Mouse (Mus musculus): ENCODE measurements at regions not wholly inside any gene's neighbourhood (a gene's known extent, or its start where the extent isn't known, plus 50 kb on each side); places are given as distances from the start of the nearest gene placed in this dataset.
"Not testable (repeated sequence)": the region's sequence is repeated elsewhere in the genome, so short reads cannot be mapped to it uniquely, and the experiment has no call there.

DNA sequence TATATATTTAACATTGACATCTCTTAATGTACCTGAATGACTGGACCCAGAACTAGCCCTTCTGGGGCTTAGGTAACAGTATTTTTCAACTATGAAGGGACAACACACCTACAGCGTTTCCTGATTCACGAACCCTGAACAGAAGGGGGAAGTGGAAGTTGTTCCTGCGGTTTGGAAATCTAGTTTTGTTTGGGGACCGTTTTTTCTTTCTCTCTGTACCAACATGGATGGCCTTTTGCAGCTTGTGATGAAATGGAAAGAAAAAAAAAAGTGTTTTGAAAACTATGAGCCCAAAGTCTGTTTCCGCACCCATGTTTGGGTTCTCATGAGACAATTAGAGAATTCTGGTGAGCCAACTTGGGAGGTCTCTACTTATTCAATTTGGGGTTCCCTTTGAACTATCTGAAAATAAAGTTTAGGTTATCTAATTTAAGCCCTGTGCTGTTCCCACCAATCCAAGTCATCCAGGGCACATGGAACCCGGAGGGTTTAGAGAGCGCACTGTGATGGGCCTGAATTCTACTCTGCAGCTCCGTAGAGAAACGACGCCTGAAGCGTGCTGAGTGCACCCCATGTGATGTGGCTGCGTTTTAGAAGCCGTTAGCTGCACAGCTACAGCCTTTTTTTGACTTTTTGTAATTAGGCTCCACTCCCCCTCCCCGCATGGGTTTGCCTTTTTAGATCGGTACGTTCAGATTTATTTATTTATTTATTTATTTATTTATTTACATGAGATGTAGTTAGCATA is 137.0 kb upstream of the Rapgef5 start:
- no peak for DNase-seq (ENCODE audit: low spot score)

DNA sequence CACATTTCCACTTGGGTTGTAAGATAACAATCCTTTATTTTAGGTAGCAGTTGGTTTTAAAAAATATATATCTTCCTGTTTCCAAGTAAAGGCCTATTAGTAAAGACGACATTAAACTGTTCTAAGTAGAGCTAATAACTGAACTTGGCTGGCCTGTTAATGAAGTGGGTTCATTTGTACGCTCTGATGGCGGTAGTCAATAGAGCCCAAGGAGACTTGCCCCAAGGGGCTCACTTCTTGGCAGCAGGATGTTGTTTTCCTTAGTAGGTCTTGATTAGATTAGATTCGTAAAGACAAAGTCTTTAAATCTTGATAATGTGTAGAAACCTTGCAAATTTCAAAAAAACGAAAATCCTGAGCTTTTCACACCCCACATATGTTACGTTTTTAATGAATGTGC is 135.4 kb upstream of the Rapgef5 start:
- no peak for DNase-seq (ENCODE audit: low spot score)

DNA sequence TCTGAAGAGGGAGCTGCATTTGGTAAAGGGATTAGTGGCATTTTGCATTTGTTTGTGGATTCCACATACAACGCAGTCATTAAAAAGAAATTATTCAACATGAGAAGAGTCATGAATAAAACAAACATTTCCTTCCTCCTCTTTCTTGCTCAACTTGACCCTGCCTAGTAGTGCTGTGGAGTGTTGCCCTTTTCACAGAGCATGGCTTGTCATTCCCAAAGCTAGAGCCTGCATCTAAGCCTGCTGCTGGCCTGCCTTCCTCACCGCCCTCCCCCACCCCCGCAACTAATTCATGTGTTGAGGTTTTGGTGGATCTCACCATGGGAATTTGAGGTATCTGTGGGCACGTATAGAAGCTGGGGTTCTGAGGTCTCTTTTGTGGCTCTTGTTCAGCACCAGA is 133.6 kb upstream of the Rapgef5 start:
- not testable (repeated sequence) for DNase-seq (ENCODE audit: low spot score)

DNA sequence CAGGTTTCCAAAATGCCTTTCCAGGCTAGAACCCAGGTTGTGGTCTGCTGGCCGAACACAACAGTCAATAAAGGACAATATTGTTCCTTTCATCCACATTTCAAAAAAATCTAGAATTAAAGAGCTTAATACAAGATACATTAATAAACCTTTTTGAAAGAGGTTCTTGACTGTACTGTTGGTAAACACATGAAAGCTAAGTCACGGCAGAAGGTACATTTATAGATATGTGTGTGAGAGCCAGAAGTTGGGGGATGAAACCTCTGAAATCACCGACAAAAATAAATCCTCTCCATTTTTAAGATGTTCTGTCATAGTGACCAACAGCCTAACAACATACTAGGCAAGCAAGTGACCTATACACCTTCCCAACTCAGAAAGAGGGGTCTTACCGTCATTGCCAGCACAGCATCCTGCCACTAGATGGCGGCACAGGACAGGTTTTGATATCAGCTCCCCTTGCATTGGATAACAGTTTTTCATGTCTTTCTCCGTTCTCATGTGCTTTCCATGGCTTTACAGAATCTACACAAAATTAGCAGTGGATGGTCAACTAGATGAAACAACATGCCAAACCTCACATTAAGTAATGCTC is 131.1 kb upstream of the Rapgef5 start:
- peak; percentile 53 for DNase-seq (ENCODE audit: low spot score)

DNA sequence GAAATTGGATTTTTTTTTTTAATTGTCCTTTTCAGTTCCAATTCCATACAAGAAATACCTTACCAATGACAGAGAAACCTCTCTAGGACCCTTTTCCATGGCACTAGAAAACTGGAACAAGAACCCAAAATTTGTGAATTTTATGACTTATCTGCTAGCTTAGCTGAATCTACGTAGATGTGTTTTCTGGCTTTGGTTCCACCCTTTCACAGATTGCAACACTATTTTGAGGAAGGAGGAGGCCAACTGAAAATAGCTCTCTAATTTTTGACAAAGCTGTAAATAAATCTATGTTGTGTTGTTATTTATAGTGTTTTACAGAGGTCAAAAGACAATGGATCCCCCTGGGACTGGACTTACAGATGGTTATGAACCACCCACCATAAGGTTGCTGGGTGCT is 130.6 kb upstream of the Rapgef5 start:
- DNase-seq (ENCODE audit: low spot score) = no peak

DNA sequence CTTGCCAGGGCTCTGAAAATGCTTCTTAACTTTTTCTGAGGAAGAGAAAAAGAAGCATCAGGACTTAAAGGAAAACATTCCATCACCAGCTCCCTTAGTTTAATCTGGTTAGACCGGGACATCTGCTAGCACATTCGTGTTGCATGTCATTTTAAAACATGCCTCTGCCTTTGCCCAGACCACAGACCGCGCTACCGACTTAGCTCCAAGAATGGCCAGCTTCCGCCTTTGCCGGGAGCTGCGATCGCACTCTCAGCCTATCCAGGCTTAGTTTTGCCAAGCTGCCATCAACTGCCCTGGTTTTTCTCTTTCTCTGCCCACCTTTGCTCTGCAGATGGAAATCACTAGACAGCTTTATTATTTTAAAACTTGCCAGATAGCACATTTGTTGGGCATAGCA is 129.3 kb upstream of the Rapgef5 start:
- DNase-seq (ENCODE audit: low spot score) = no peak

DNA sequence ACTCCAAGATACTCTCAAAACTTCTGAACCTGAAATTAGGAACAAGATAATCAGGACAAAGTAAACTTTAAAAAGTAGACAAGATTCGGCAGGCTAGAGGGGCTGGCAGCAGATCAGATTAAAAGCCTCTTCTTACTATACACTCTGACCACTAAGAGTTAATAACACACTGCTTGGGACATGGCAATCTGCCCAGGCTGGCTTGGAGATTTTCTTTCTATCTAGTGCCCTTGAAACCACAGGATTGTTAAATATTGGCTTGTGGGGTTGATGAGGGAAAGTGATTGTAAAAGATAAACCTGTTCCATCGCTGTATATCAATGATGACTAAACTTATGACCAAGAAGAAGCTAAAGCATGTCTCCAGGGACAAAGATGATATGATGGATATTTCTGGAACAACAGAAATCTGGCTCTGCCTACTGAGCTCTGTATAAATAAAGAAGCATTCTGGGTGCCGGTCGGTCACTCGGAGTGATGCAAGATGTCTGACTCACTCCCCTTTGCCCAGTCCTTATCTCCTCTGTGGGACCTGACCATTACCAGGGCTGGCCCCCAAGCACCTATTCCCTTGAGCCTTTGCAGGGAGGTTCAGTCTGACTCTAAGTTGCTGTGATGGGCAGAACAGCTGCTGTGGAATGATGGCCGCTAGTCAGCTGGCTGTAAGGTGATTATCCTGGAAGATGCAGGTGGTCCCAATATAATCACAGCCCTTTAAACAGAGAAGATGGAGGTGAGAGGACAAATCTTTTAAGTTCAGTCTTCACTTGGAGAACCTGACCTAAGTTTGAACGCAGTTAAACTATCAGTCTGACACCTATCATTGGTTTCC is 126.5 kb upstream of the Rapgef5 start:
- DNase-seq (ENCODE audit: low spot score) = no peak

DNA sequence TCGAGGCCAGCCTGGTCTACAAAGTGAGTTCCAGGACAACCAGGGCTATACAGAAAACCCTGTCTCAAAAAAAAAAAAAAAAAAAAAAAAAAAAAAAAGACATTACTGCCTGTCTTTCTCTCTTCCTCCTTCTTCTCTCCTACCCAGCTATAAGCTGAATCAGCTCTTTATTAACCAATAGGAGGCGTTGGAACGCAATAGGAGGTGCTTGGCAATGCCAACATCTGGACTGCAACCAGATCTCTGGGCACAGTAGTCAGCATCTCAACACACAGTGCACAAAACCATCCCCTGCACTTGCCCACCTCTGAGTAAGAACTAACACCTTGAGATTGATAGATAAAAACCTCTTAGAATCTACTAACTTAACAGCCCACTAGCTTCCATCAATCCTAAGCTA is 118.8 kb upstream of the Rapgef5 start:
- DNase-seq (ENCODE audit: low spot score) = no peak

DNA sequence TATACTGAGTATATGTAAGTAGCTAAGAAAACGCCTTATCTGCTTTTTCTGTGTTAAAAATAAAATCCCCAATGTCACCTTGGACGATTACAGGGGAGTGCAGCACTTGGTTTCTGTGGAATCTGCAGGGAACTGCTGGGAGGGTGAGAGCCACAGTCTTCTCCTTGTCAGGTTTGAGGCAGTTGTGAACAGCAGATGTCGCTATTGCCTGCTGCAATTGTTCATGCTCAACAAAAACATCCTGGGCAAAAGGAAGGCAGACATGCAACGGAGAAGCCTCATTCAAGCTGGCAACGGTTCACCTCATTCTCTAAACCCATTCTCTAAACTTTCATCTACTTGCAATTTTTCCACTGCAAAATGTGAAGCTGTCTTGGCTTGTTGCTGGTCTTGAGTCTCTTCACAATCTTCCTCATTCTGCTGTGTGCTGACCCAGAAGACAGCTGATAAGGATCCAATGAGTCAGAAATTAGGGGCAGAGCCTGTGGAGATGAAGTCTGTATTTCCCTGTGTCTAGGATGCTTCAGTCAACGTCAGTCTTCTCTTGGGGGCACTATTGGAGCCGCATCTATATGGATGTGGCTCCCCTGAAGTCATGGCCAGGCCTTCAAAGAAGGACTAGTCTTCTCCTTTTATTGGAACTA is 112.6 kb upstream of the Rapgef5 start:
- peak; percentile 24 for DNase-seq (ENCODE audit: low spot score)

DNA sequence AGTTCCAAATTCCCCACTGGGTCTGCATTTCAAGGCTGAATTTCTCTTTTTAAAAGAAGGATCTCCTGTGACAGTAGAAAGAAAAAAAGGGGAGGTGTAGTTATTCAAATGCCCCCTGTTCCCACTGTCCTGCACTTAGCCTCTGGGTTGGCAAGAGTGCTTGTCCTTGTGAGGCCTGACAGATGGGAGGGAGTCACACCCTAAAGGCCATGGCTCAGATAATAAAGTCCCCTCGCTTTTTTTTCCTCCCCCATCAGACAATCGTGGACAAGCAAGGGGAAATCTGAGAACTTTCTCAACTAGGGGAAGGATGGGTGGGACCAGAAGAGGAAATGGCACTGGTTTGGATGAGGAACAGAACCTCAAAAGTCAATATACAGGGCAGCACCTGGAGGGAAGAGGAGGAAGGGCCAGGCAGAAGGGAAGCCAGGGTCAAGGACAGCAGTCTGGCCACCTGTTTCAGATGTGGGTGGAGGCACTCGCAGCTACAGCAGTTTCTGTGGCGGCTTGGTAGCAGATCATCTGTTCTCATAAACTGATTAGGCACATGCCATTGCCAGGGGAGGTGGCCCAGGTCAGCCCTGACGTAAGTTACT is 112.0 kb upstream of the Rapgef5 start:
- no peak for DNase-seq (ENCODE audit: low spot score)

DNA sequence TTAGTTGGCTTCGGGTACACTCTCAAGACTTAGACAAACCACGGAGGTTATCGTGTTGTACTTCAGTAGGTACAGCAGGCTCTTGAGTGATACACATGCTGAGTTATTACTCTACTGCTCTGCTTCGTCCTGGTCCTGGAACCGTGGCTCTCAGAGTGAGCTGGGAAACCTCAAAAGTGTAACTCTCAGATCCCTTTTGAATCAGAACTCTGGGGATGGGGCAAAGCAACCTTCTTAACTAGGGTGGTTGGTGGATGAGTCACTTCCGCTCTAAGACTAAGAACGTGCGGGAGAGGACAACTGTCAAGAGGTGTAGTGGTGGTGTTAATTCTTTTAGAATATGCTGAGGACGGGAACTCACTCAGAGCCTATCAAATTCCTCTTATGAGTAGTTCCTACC is 109.4 kb upstream of the Rapgef5 start:
- DNase-seq (ENCODE audit: low spot score) = no peak

DNA sequence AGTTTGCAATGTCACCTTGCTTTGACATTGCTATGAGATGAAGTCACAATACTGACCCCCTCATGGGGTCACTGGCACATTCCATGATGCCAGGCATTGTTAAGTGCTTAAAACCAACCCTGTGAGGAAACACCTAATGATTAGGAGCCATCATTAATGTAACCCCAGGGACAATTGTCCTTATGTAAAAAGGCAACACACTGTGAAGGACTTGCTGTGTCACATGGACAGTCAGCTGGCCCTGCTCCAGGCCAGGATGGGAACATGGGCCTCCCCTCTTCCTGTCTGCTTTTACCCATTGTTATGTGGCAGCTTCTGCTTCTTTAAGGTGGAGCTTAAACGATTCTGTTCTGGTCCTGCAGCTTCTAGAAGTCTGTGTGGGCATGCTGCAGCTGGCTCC is 105.7 kb upstream of the Rapgef5 start:
- no peak for DNase-seq (ENCODE audit: low spot score)

DNA sequence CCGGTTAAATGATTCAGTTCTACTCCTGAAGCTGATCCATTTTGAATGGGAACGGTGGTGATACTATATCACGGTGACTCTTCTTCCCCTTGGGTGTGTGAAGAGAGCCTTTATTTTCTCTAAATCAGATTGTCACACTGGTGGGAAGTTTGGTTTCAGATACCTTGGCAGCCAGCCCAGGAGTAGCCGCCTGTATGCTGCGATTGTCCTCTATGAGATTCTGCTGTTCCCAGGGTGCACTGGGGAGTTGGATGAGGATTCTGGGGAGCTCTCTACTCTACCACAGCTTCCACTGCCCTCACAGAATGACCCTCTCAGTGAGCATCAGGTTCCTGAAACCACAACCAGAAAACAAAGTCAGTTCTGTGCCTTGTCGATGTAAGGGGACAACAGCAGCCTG is 104.0 kb upstream of the Rapgef5 start:
- no peak for DNase-seq (ENCODE audit: low spot score)

DNA sequence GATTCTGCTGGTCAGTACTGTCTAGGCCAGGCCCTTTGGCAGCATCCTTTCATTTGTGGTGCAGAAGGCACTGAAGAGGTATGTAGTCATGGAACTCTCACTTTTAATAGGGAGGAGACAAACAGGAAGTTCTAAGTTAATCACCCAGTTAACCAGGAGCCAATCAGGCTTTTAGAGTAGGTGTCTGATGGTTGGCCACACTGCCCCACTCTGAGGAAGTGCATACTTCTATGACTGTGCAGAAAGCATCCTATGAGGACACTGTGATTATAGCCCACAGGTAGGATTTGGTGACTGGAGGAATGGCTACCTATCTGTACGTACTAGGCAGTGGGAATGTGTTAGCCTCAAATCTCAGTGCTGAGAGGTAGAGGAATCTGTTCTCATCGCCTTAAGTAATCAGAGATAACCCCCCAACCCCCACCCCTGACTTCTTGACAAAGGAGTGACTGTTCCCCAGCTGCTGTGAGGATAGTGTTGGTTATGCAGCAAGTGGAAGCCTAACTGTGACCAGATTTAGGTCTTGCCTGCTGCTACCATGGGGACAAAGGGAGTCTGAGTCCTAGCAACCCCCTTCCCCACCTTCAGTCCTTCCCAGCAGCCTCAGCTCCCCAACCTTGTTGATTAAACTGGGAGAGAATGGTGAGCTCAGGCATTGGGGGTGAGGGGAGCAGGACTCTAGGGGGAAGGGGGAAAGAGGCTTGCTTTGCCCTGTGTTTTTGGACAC is 103.3 kb upstream of the Rapgef5 start:
- DNase-seq (ENCODE audit: low spot score) = no peak

DNA sequence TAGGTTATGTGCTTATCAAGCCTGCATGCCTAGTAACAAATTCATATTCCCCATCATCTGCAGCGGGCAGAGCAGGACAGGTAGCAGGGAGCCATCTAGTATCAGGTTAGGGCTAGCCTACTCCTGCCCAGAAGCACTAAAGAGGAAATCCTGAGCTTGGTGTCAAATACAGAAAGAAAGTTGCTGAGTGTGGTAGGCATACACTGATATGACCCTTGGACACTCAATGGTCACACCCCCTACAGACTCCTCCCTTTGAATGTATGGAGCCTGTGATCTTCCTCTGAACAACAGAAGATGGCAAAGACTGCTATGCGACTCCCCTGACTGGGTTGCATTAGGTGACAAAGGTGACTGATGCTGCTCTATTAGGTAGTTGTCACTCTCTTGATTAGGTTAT is 102.3 kb upstream of the Rapgef5 start:
- no peak for DNase-seq (ENCODE audit: low spot score)

DNA sequence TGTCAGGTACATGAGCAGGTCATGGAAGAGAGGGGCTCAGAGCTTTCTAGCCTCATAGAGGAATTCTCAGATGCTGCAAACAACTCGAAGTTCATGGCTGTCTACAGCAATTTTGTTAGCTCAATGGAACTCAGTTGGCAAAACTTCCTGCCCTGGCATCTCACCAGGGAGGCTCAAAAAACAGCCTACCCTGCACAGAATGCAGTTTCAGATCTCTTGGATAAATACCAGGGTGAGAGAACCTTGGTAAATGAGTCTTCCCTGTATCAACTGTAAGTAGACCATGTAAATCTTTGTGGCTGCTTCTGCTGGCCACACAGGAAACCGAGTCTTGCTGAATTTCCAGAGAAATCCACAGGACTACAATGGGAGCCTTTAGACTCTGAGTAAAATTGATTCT is 101.1 kb upstream of the Rapgef5 start:
- no peak for DNase-seq (ENCODE audit: low spot score)

DNA sequence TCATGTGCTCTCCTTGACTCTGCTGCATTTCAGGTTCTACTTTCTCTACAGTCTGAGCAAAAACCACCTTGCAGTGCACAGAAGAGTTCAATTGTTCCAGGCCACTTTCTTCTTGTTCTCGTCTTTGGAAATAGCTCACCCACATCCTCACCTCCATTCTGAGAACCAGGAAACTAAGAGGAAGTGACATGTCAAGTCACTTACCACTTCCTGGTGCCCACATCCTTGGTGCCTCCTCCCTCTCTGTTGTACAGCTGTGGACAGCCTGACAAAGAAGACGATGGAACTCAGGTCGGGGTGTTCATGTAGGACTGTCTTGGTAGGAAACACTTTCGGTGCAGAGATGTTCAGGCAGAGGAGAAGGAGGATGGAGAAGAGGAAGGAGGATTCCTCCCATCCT is 98.3 kb upstream of the Rapgef5 start:
- DNase-seq (ENCODE audit: low spot score) = no peak

DNA sequence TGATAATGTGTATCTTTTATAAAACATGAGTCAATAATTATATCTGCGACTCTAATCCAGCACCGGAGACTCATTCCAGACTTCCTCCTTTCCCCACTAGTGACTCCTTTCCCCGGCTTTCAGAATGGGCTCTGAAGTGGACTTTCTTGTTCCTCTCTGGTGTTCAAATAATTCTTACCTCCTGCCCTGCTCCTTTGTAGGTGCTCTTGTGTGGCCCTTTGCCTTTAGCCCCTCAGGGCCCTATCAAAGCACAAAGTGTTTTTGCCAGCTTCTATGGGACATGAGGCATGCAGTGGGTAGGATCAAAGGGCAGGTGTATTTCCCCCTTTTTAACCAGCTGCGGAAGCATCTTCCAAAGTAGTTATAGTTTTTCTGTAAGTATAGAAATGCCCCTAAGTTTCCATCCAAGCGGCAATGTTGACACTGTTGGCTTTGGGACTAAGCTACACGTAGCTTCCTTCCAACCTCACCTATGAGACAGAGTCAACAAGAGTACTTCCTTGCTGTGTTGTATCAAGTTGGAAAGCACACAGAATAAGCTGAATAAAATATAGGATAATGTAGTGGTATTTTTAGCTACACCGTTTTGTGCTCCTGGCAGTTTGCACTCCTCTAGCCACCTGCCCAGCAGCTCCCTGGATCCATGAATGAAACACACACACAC is 93.8 kb upstream of the Rapgef5 start:
- no peak for DNase-seq (ENCODE audit: low spot score)

DNA sequence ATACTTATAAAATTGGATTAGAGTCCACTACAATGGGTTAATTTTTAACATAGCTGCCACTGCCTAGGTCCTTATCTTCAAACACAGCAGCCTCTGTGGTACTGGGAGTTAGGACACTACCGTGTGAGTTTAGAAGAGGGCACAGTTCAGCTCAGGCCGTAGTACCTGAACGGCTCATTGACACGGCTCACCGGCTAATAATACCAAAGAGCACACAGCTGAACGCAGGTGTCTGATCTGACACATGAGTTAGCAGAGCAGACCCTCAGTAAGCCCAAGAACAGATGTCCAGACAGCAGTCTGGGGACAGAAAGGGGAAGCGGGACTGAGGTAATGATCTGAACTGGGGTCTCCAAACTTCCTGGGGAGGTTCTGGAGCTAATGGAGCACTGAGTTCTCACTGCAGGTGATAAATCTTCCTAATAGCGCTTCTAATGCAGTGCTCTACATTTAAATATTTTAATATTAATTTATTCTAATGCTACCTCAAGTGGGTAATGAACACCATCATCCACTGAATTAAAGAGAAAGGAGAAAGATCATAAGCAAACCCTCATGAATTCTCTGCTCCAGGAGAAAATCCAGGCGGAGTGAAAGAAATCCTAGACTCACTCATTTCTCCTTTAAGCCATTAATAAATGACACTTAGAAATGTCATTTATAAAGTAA is 90.8 kb upstream of the Rapgef5 start:
- no peak for DNase-seq (ENCODE audit: low spot score)

DNA sequence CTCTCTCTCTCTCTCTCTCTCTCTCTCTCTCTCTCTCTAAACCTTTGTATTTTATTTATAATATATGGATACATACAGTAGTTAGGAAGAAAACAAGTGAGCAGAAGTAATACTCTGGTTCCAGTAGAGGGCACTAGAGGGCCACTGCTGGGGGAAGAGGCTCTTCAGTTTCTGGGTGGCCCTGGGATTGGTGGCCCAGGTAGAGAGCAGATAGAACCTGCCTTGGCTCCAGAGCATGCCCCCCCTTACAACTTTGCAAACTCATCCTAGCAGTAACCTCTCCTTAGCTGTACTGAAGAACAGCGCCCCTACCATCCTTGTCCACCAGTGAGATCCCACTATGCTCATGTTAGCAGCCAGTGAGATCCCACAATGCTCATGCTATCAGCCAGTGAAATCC is 88.8 kb upstream of the Rapgef5 start:
- no peak for DNase-seq (ENCODE audit: low spot score)

DNA sequence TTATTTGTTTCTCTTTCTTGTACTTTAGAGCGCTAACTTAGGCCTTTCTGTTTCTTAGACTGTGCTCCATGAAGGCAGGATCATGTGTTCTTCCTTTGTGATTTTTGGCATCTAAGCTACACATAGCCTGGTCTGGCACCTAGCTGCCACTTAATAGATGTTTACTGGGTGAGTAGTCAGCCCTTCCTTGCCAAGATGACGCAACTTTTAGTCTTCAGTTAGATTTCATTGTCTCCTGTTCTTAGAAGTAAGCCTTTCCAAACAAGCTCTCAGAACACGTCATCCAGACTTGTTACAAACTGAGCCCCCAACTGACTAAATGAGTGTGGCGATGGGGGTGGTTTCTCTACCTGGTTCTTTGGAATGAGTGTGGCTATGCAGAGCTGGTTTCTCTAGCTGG is 85.4 kb upstream of the Rapgef5 start:
- no peak for DNase-seq (ENCODE audit: low spot score)

Measured in testis, postnatal 14 days (tissue).